Mouse (Mus musculus) erythroid progenitor cell, adult 5-6 weeks (primary cell): ENCODE measurements around the gene Hps6. TPM values are rescaled to one million over a fixed set of nuclear protein-coding genes. Genes with fewer than 3 reads are reported as not detected.

ENCODE experiments used
- ATAC-seq: replicated peaks from 2 replicates; pipeline ENCODE4 v1.8.0; 2016; ENCODE audit warnings: moderate number of reproducible peaks, mild to moderate bottlenecking, moderate TSS enrichment, inconsistent platforms; ENCODE audit not compliant: poor library complexity, low FRiP score, severe bottlenecking
- total RNA-seq, 2 experiments: library from RNA; stranded (forward) in 1 of 2; stranded (reverse) in 1 of 2; fragments of 150-400 nt in 1 of 2; fragments of 186-747, 209-891 nt in 1 of 2; gene quantifications; 2 replicates each; pipeline versions ENCODE4 v1.2.3 to v1.2.4; 2015 to 2017; ENCODE audit warnings: low replicate concordance in 2 of 2

Hps6 gene
- total RNA-seq, 2 experiments from 2014 or later: not detected

- ATAC-seq: no peak
Observed at GRCm38 (mm10) chr19:46028747-46029320, 25.5 kb downstream of the Hps6 start.

GRCm38 (mm10) chr19:46029652-46030051 lies 26.3 kb downstream of the Hps6 start:
- no peak for ATAC-seq

GRCm38 (mm10) chr19:46030196-46030983 lies 27.1 kb downstream of the Hps6 start:
- no peak for ATAC-seq

- no peak for ATAC-seq
Observed at GRCm38 (mm10) chr19:46031689-46032432, 28.6 kb downstream of the Hps6 start.

- no peak for ATAC-seq
Observed at GRCm38 (mm10) chr19:46032731-46033510, 29.6 kb downstream of the Hps6 start.

GRCm38 (mm10) chr19:46033911-46034310 lies 30.6 kb downstream of the Hps6 start:
- ATAC-seq: no peak

- no peak for ATAC-seq
Observed at GRCm38 (mm10) chr19:46035971-46036370, 32.7 kb downstream of the Hps6 start.

GRCm38 (mm10) chr19:46036477-46037242 lies 33.4 kb downstream of the Hps6 start:
- ATAC-seq: no peak

GRCm38 (mm10) chr19:46037243-46037924 lies 34.1 kb downstream of the Hps6 start:
- peak; percentile 44 for ATAC-seq

GRCm38 (mm10) chr19:46037925-46038850 lies 34.9 kb downstream of the Hps6 start:
- ATAC-seq: no peak

- ATAC-seq: no peak
Observed at GRCm38 (mm10) chr19:46038851-46039260, 35.5 kb downstream of the Hps6 start.

GRCm38 (mm10) chr19:46039478-46039877 lies 36.2 kb downstream of the Hps6 start:
- peak; percentile 85 for ATAC-seq

GRCm38 (mm10) chr19:46040149-46040902 lies 37.0 kb downstream of the Hps6 start:
- ATAC-seq: no peak

- no peak for ATAC-seq
Observed at GRCm38 (mm10) chr19:46041299-46041932, 38.1 kb downstream of the Hps6 start.

- no peak for ATAC-seq
Observed at GRCm38 (mm10) chr19:46041933-46042475, 38.7 kb downstream of the Hps6 start.

- ATAC-seq: no peak
Observed at GRCm38 (mm10) chr19:46042476-46043011, 39.2 kb downstream of the Hps6 start.
